Mouse (Mus musculus) adipocyte (in vitro differentiated cells): ENCODE measurements around the gene Slc5a8.

Experiments used
- DNase-seq: peaks from one replicate; pipeline ENCODE4 v3.0.0-alpha.2; 2016; ENCODE audit warnings: low spot score

Gene Slc5a8

DNA sequence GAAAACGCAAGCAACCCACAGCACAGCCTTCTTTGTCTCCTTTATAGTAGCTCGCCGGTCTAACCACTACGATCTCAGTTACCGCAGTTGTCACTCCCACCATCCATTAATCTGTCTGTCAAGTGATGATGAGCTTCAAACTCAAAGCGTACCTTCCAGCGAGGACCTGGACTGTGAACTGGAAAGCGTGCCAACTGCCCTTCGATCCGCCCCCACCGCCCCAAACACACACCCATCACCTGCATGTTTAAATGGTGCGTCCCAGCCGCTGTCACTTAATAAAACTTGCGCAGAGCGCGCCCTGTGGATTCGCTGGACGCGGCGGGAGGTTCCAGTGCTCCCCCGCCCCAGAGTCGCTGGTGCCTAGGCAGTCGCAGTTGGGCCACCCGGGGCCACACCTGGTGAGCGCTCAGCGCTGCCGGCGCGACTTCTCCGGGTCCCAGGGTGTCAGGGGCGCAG lies at the start of gene Slc5a8:
TSS of gene Slc5a8 (plus strand) at position 361 of the 459 bp plus-strand sequence.
- DNase-seq, result no peak

DNA sequence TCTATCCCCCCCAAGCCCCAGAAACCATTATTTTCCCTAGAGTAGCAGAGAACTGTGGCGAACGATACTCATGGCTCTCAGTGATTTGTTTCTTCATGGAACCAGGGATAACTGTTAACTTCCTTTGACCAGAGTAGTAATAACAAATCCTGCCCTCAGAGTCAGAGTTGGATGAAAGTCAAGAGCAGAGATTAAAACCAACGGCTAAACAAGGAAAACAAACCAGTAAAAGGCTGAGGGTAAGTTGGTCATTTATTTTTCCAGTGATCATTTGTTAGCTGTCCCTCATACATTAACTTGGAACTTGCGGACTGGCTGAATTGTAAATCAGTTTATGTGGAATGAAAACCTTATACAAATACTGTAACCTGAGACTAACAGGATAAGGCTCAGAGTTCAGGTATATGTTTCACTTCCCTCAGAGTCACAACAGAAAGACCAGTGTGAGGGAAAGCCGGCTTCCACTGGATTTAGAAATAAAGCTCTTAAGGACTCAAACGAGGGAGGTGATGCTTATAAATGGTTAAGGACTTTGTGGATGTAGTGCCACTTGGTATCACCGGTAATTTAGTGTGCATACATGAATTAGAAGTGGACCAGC lies 36.8 kb upstream of the Slc5a8 start:
- no peak for DNase-seq

DNA sequence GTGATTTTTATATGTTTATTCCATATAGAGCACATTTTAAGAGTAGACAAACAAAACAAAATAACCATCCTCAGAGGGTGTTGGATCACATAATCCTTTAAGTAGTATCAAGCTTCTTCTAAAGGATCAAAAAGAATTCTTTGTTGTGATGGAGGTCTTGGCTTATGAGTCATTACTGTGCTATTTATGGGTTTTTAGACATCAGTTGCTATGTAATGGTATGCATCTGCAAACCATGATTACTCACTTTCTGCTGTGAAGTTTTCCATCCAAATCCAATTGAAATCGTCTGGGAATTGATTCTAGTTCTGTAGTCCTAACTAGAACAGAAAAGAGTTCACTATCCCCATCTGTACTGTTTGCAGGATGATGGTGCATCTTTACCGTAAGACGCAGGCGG lies 35.8 kb upstream of the Slc5a8 start:
- no peak for DNase-seq

DNA sequence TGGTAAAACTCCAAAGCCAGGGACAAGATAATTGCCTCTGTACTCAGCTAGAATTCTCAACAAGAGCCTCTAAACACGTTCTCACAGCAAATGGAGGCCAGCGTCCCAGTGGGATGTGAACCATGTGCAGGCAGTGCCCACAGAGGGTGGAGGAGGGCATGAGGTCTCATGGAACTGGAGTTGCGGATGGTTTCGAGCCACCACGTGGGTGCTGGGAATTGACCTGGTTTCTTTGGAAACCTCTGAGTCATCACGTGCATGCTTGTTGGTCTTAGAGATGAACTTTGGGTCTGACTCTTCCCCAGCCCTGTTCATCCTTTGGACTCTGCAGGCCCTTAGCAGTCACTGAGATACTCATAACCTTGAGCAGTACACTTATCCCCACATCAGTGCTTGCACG lies 32.5 kb upstream of the Slc5a8 start:
- no peak for DNase-seq

DNA sequence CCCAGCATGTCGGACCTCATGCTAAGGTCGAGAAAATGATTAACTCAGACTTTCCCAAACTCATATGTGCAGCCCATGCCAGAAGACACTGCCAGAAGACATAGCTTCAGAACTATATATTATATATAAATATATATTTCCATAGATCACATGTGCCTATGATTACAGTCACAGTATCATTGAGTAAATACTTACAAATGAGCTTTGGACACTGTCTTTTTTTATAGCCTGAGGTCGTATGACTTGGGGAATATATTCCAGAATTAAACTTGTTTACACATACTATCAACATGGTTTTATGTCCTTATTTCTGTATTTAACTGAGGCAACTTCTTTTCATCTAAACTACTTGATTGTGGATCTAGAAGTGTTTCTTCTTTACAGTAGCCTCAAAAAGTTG lies 24.9 kb upstream of the Slc5a8 start:
- no peak for DNase-seq

GRCm38 (mm10) chr10:88861416-88861815 lies 24.4 kb upstream of the Slc5a8 start:
- no peak for DNase-seq

DNA sequence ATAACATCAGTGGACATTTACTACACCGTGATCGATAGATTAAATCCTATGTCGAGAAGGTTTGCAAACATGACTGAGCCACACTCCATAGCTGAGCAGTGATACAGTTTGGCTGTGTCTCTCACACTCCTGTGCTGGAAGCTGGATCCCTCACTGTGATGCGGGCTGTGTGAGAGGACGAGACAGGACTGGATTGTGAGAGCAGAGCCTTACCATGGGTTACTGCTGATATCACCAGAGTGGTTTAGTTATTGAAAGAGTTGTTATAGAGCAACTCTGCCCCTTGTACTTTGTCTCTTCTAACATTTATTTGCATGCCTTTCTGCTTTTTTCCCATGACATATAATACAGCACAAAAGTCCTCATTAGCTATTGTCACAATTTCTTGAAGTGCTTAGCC lies 23.5 kb upstream of the Slc5a8 start:
- no peak for DNase-seq

GRCm38 (mm10) chr10:88866017-88866416 lies 19.8 kb upstream of the Slc5a8 start:
- DNase-seq, result no peak

GRCm38 (mm10) chr10:88874870-88875269 lies 10.9 kb upstream of the Slc5a8 start:
- no peak for DNase-seq

- no peak for DNase-seq
Observed at GRCm38 (mm10) chr10:88877421-88877820, 8.4 kb upstream of the Slc5a8 start.

- DNase-seq, result no peak
Observed at GRCm38 (mm10) chr10:88883721-88884120, 2.1 kb upstream of the Slc5a8 start.

GRCm38 (mm10) chr10:88884836-88885235 lies 956 bp upstream of the Slc5a8 start:
- no peak for DNase-seq

- DNase-seq, result no peak
Observed at GRCm38 (mm10) chr10:88886114-88886513, 322 bp downstream of the Slc5a8 start.

- DNase-seq, result no peak
Observed at GRCm38 (mm10) chr10:88888376-88888775, 2.6 kb downstream of the Slc5a8 start.

GRCm38 (mm10) chr10:88891410-88891809 lies 5.6 kb downstream of the Slc5a8 start:
- DNase-seq, result no peak

- DNase-seq, result no peak
Observed at GRCm38 (mm10) chr10:88892560-88893087, 6.8 kb downstream of the Slc5a8 start.

DNA sequence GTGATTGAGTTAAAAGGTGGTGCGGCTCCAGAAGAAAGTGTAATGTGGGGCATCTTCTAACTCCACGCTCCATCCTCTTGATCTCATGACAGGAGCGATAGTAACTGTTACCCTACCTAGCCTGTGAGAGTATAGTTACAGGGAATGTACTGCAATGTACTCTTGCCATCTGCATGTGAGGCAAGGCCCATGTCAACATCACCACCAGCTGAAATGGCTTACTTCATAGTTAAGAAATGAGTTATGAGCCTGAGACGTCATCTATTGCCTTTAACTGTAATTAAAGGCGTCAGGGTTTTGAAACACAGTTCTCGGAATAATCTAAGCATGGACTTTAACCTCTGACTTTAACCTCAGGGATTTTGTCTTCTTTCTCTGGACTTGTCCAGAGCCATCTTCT lies 11.2 kb downstream of the Slc5a8 start:
- no peak for DNase-seq

DNA sequence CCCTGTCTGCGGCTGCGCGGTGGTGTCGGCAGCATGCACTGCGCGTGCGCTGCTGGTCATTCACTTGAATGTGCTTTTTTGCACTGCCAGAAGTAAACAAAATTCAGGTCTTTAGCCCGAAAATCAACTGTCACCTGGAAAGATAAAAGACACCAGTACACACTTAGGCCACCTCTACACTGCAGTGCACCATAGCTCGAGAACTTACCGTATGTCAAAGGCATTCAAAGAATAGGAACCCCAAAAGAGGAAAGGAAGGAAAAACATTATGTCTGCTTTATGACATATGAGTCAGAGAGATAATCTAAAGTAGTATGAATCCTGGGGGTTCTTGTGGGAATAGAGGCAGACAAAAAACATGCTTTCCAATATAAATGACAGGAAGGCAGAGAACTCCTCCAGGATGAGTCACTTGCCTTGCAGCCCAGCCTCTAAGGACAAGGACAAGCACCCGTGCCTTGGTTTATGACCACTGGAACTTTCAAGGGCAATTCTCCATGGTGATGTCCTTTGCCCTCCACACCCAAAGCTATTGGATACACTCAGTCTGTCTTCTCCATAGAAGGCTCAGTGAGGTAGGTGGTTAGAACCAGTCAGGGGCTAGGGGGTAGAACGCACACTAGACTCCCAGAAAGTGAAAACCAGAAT lies 64.0 kb downstream of the Slc5a8 start:
- DNase-seq, result no peak

GRCm38 (mm10) chr10:88950297-88950653 lies 64.5 kb downstream of the Slc5a8 start:
- no peak for DNase-seq

GRCm38 (mm10) chr10:88960791-88961190 lies 75.0 kb downstream of the Slc5a8 start:
- no peak for DNase-seq

DNA sequence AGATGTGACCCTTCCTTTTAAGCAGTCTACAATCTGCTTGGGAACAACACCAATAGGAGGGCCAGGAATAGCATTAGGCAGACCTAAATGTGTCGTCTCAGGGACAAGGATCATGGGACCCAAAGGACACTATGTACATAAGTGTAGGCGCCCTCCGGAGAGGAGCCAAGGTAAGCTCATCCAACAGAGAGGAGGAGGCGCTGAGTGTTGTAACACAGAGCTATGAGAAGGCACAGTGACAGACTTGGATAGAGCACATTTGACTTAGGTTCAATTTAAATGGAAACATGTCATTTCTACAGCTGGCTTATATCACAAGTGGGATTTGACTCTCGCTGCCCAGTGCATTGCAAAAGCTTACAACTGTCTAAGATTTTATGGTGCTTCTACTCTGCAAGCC lies 82.8 kb downstream of the Slc5a8 start:
- no peak for DNase-seq

- peak; percentile 6 for DNase-seq
Observed at GRCm38 (mm10) chr10:88970951-88971725, 85.3 kb downstream of the Slc5a8 start.

DNA sequence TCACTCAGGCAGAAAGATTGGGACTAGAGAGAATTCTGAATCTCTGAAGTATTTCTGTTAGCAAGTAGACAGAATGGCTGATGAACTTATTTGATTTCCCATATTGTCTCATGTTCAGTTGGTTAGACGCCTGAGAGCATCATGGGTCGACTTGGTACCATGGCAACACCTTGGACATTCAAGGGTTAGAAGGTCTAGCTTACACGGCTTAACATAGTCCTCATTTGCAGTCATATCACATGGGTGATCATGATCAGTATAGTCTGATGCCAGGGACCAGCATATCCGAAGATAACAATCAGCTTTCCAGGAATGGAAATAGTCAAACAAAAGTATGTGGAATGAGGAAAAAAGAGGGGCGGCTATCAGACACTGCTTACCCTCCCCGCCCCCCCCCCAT lies 93.1 kb downstream of the Slc5a8 start:
- DNase-seq, result no peak
